Mouse (Mus musculus) embryonic facial prominence, embryonic 11.5 days (tissue): ENCODE data around the gene Ankrd13b. TPM values are rescaled to one million over a fixed set of nuclear protein-coding genes. Genes with fewer than 3 reads are reported as not detected.

ENCODE experiments used
- ATAC-seq: fragments of 200-750 bp; cut with Nextera tagmentation; replicated peaks from 2 replicates; pipeline ENCODE4 v1.8.0; 2017; ENCODE audit warnings: low read depth; ENCODE audit not compliant: insufficient number of reproducible peaks, low FRiP score, low TSS enrichment
- DNase-seq: peaks from one replicate; pipeline ENCODE4 v3.0.0-alpha.2; 2015; ENCODE audit warnings: low spot score
- H3K27ac ChIP-seq: fragments of 300-500 bp; sonication (generic); replicated peaks from 2 replicates; pipeline ENCODE4 v1.5.1; 2014; ENCODE audit warnings: mild to moderate bottlenecking, low read depth, low read length, control low read depth
- H3K27me3 ChIP-seq: fragments of 300-500 bp; sonication (generic); 2 replicates; pipeline ENCODE4 v1.6.1; 2014; ENCODE audit warnings: mild to moderate bottlenecking, low read length, moderate library complexity, mixed read lengths; ENCODE audit not compliant: control insufficient read depth, insufficient read depth
- H3K36me3 ChIP-seq: fragments of 300-500 bp; sonication (generic); replicated peaks from 2 replicates; pipeline ENCODE4 v1.6.1; 2014; ENCODE audit warnings: low read depth, mild to moderate bottlenecking, low read length, moderate library complexity, mixed read lengths; ENCODE audit not compliant: control insufficient read depth, insufficient read depth
- H3K4me1 ChIP-seq: fragments of 300-500 bp; sonication (generic); 2 replicates; pipeline ENCODE4 v1.6.1; 2014; ENCODE audit warnings: low read length, mixed read lengths; ENCODE audit not compliant: control insufficient read depth, insufficient read depth
- H3K4me2 ChIP-seq: fragments of 300-500 bp; sonication (generic); 2 replicates; pipeline ENCODE4 v1.6.1; 2014; ENCODE audit warnings: low read depth, mild to moderate bottlenecking, control low read depth, low read length, moderate library complexity
- H3K4me3 ChIP-seq: fragments of 300-500 bp; sonication (generic); 2 replicates; pipeline ENCODE4 v1.5.1; 2014; ENCODE audit warnings: low read depth, low read length, control low read depth
- H3K9ac ChIP-seq: fragments of 300-500 bp; sonication (generic); replicated peaks from 2 replicates; pipeline ENCODE4 v1.6.1; 2014; ENCODE audit warnings: mild to moderate bottlenecking, control low read depth, low read length
- H3K9me3 ChIP-seq: fragments of 300-500 bp; sonication (generic); replicated peaks from 2 replicates; pipeline ENCODE4 v1.6.1; 2016; ENCODE audit warnings: mild to moderate bottlenecking, low read length, inconsistent platforms, mixed read lengths; ENCODE audit not compliant: control insufficient read depth
- WGBS: fragments of 180-500 bp; shearing (Covaris S2); extraction: QIAGEN DNeasy Blood & Tissue Kit; methylation state at CpG from one replicate; pipeline ENCODE4 v1.1.7; 2014; 5-methylcytosine and 5-hydroxymethylcytosine counted together
- polyA plus RNA-seq: library from polyadenylated mRNA; unstranded; fragments of >200 nt; fragmentation: Nextera tagmentation; extraction: Ambion mirVana; gene quantifications from 2 replicates; pipeline ENCODE4 v1.2.1, GENCODE M21; 2014

The Ankrd13b gene
- polyA plus RNA-seq, 1 experiment from 2014 or later = 8.5 TPM

DNA sequence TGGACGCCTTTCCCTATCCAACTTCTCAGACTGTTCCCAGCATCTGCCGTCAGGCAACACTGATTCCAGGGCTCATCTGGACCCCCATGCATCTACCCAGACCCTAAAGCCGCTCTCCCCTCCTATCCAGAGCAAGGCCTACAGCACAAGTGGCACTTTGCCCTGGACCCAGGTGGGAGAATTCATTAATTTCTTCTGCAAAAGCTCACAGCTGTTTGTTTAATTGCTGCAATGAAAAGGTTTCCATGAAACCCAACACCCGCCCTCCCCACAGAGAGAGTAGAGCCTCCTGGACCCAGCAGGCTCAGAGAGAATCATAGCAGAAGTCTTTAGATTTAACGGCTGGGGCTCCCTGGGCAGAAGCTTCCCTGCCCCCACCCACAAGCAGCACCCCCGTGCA is 4.2 kb downstream of the Ankrd13b start:
- Histone ChIP-seq H3K36me3 (no peaks in the 10 kb centered on the region), H3K4me1 (no peaks in the 10 kb centered on the region; the same call in 1 of the 2 replicates), H3K27me3 (no peaks in the 10 kb centered on the region), H3K4me2 (no peak overlapping the region), H3K4me3 (no peak overlapping the region), H3K27ac (no peak overlapping the region), H3K9me3 (no peaks in the 10 kb centered on the region), H3K9ac (no peak overlapping the region)
- no peak for DNase-seq
- 52% methylated on average over 6 of the region's 6 CpGs for WGBS
- no peak for ATAC-seq

DNA sequence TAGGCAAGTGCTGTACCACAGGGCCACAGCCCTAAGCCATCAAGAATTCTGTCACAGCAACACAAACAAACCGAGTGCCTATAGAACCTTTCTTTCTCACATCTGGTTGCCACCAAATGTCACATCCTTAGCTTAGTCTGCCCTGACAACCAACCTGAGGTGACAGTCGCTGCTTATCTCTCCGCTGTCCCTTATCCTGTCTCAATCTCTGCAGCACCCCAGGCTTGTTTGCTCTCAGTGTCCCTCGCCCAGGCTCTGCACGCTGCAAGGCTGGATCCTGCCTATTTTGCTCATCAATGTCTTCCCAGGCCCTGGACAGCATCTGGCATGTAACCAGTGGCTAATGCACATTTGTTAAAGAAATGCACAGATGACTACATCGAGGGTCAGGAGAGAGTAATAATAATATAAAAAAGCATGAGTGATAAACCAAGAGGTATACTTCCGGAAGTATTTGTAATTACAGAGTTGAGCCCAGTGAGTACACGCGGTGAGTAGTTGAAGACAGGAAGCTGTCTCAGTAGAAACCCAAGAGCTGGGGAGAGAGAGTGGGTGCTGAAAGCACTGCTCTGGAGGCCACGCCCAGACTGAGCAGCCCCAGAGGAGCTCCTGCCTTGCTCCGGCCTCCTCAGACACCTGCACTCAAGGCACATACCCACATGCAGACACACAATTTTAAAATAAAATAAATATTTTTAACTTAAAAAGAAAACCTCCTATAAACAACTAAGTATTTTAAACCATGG is 5.8 kb downstream of the Ankrd13b start:
- Histone ChIP-seq H3K27me3 (no peaks in the 10 kb centered on the region), H3K4me2 (no peak overlapping the region), H3K36me3 (no peaks in the 10 kb centered on the region), H3K4me3 (no peak overlapping the region), H3K4me1 (no peaks in the 10 kb centered on the region; the same call in 1 of the 2 replicates), H3K9ac (no peak overlapping the region), H3K27ac (no peak overlapping the region), H3K9me3 (no peaks in the 10 kb centered on the region)
- 67% methylated on average over 11 of the region's 11 CpGs for WGBS
- ATAC-seq (no peak), DNase-seq (no peak)

DNA sequence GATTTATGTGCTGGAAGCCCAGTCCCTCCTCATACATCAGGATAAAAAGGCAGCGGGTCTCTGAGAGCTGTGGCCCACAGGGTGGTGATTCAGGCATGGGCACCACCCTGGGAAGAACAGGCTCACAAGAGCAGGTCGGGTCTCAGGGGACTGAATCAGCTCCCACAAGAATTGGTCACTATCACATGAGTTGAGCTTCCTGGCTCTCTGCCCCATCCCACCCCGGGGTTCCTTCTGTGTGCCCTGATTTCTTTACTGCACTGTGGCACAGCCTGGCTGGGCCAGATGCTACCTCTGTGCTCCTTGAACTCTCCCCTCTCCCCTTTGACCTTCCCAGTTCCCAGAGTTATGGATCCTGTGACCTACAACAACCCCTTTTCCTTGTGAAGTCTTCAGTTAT is 6.4 kb downstream of the Ankrd13b start:
- Histone ChIP-seq H3K36me3 (no peaks in the 10 kb centered on the region), H3K9ac (no peak overlapping the region), H3K4me2 (no peak overlapping the region), H3K27ac (no peak overlapping the region), H3K4me3 (no peak overlapping the region), H3K4me1 (no peaks in the 10 kb centered on the region), H3K27me3 (no peaks in the 10 kb centered on the region), H3K9me3 (no peaks in the 10 kb centered on the region)
- ATAC-seq = no peak
- 65% methylated on average over 3 of the region's 3 CpGs for WGBS
- no peak for DNase-seq

DNA sequence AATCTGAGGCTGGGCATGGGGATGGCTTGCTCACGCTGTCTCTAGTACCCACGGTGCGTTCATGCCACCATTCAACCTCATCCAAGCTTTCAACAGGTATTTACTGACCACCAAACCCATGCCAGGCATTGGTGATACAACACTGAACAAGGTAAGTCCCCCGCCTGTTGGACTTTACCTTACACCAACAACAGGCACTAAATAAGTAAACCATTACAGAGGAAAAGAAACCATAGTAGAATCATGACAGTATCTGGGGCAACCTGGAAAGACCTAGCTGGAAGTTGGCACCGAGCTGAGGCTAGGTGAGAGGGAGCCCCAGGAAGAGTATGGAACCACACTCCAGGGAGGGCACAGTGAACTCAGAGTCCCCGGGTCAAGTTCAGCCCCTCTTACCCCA is 12.6 kb downstream of the Ankrd13b start:
- Histone ChIP-seq H3K4me3 (no peak overlapping the region), H3K9me3 (no peaks in the 10 kb centered on the region), H3K4me1 (no peaks in the 10 kb centered on the region), H3K27me3 (no peaks in the 10 kb centered on the region), H3K27ac (no peak overlapping the region), H3K9ac (no peak overlapping the region), H3K4me2 (no peak overlapping the region), H3K36me3 (peaks cover 8% of the 10 kb centered on the region)
- ATAC-seq = no peak
- no peak for DNase-seq
- WGBS = 97% methylated on average over 6 of the region's 6 CpGs

DNA sequence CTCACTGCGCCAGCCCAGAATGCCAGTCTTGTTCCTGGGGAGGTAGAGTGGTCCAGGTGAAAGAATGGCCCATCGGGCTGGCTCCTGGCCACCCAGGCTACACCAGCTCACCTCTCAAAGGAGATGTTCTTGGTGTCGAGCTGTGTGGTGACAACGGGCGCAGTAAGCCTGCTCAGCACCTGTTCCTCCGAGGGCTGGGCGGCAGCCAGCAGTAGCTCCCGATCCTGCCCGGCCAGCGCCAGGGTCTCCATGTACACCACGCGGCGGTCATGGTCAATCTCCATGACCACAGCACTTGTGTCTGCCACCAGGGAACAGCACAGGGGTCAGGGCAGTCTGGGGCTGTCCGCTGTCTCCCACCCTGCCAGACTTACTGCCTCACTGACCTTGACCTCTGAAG is 13.3 kb downstream of the Ankrd13b start:
- H3K27me3 ChIP-seq = no peaks in the 10 kb centered on the region
- peaks cover 8% of the 10 kb centered on the region for H3K36me3 ChIP-seq
- DNase-seq (no peak), ATAC-seq (no peak)
- no peaks in the 10 kb centered on the region for H3K4me1 ChIP-seq
- H3K9ac ChIP-seq = no peak overlapping the region
- no peak overlapping the region for H3K4me2 ChIP-seq
- no peaks in the 10 kb centered on the region for H3K9me3 ChIP-seq
- H3K4me3 ChIP-seq = no peak overlapping the region
- no peak overlapping the region for H3K27ac ChIP-seq
- WGBS = 94% methylated on average over 14 of the region's 14 CpGs

DNA sequence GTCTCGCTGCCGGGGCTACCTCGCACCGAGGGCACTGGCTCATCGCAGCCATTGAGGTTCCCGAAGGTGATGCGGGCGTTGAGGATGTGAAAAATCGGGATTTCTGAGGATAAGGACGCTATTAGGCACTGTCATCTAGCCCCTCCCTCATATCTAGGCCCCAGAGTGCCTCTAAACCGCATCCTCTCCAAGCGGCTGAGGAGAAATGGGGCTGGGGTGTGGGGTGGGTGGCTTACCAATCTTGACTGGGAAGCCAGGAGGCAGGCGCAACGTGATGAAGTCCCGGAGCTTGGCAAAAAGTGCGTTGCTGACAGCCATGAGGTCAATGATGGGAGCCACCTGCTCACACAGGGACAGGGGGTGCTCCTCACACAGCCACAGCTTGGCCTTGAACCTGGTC is 16.7 kb downstream of the Ankrd13b start:
- H3K27ac ChIP-seq = no peak overlapping the region
- peaks cover 8% of the 10 kb centered on the region for H3K36me3 ChIP-seq
- 88% methylated on average over 16 of the region's 16 CpGs for WGBS
- peaks cover 7% of the 10 kb centered on the region for H3K27me3 ChIP-seq
- DNase-seq = no peak
- H3K9ac ChIP-seq = no peak overlapping the region
- H3K9me3 ChIP-seq = no peaks in the 10 kb centered on the region
- no peak overlapping the region for H3K4me3 ChIP-seq
- no peak overlapping the region for H3K4me2 ChIP-seq
- ATAC-seq = no peak
- H3K4me1 ChIP-seq = no peaks in the 10 kb centered on the region

DNA sequence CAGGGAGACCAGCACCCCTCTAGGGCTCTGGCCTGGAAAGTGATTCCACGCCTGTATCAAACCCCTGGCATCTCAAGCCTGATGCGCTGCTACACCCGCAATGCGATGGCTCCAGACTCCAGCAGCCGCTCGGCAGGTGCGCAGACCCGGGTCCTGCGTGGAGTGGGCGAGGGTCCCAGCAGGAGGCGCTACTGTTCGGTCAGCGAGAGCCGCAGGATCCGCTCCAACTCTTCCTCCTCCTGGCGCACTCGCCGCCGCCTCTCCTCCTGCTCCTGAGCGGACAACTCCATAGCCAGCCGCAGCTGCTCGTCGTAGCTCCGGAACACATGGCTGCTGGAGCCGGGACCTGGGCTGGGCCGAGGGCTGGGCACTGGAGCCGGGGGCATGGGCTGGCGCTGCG is 18.1 kb downstream of the Ankrd13b start:
- ATAC-seq (no peak), DNase-seq (no peak)
- H3K27ac ChIP-seq = no peak overlapping the region
- 70% methylated on average over 29 of the region's 29 CpGs for WGBS
- peaks cover 8% of the 10 kb centered on the region for H3K36me3 ChIP-seq
- H3K4me2 ChIP-seq = no peak overlapping the region
- no peaks in the 10 kb centered on the region; the same call in 1 of the 2 replicates for H3K4me1 ChIP-seq
- no peak overlapping the region for H3K4me3 ChIP-seq
- H3K9ac ChIP-seq = no peak overlapping the region
- no peaks in the 10 kb centered on the region for H3K9me3 ChIP-seq
- peaks cover 21% of the 10 kb centered on the region for H3K27me3 ChIP-seq

DNA sequence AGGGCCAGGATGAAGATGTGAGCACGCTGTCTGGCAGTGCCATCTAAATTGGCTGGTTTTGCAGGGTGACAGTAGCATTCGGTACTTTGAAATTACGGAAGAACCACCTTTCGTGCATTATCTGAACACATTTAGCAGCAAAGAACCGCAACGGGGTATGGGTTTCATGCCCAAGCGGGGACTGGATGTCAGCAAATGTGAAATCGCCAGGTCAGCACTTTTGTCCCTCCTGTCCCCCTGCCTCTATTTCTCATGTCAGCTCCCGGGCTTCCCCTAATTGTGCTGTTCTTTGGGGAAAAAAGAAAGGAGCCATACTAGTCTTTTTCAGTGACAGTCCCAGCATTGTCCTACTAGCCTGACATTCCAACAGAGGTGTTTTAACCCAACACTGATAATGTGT is 21.1 kb downstream of the Ankrd13b start:
- WGBS = 82% methylated on average over 9 of the region's 9 CpGs

More for the DNA sequence above, 21.1 kb downstream of the Ankrd13b start:
- ATAC-seq (no peak), DNase-seq (no peak)
- Histone ChIP-seq H3K27me3 (peaks cover 35% of the 10 kb centered on the region), H3K4me2 (no peak overlapping the region), H3K9ac (no peak overlapping the region), H3K4me1 (no peaks in the 10 kb centered on the region; the same call in 1 of the 2 replicates), H3K9me3 (no peaks in the 10 kb centered on the region), H3K4me3 (no peak overlapping the region), H3K36me3 (peaks cover 8% of the 10 kb centered on the region), H3K27ac (no peak overlapping the region)
